Mouse (Mus musculus): Measurements from ENCODE around the gene Mapkap1. TPM values are rescaled to one million over a fixed set of nuclear protein-coding genes. Genes with fewer than 3 reads are reported as not detected.

Gene Mapkap1
- total RNA-seq, 2 experiments from 2014 or later: 59.6 to 62.0 TPM

DNA sequence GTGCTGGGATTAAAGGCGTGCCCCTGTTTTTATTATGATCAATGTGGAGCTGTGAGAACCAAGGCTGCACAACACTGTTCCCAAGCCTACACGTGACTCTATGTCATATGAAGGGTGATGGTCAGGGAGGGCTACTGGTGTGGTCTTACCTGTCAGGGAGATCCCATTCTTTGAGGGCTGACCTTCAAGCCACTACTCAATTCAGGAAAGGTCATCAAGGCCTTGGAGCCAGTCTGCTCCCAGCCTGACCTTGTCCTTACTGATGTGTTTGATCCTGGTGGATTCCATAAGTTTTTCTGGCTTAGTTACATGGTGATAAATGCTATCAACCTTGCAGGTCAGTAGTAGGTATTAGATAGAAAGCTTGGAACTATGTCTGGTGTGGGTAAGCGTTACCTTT lies 114.8 kb downstream of the Mapkap1 start:
- no peak for DNase-seq
- intact Hi-C loops (cut with DNase I): loop anchor here (10.0 kb wide), 1 partner anchor 547 kb away; no protein-coding TSS in a partner anchor

DNA sequence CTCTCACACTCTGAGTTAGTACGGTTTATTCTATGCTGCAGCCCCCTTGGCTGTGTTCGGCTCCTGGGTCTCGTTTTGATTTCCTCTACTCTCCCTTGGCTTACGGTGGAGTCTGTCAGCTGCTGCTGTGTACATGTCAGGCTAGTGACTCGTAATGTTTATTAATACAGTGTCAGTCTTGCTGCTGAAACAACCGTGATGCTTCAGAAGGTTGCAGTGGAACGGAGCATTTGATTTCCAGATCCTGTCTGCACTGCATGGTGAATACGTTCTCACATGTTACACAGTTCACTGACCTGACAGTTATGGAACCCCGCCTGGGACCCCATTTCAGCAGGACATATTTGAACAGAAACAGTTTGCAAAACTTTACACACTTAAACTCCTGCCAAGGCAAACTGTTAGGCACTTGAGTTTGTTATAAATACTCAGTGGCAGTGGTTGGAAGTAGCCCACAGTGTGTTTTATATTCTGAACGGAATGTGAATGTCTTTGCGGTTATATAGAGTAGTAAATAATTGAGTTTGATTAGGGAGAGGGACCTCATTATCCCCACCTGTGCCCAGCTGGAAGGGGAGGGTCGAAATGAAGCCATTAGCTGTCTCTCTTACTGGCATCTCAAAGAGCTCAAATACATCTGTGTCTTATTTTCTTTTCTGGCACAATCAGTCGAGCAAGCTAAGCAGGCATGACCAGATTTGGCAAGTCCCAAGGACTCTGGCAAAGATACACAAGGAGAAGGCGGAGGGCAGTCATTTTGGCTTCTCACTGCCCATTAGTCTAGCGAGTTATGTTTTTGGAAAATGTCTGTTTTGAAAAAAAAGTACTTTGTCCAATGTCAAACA lies 120.2 kb downstream of the Mapkap1 start:
- DNase-seq: peak in 1 of 2 experiments; percentile 16
- intact Hi-C loops (cut with DNase I): loop anchor here (10.0 kb wide), 1 partner anchor 552 kb away; no protein-coding TSS in a partner anchor

DNA sequence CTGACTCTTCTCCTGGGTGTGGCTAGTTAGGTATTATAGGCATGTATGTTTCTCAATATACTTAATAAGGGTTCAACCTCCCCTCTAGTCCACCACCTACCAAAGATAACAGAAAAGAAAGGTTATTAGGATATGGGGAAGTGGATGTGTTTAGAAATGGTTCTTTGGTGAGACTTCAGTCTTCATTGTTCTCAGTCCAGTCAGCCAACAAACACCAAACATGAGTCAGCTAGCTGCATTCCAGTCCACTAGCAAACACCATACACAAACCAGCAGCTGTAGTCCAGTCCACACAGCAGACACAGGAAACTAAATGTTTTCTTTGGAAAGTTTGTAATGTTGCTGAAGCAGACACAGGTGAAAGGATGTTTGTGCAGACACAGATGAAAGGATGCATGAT lies 121.9 kb downstream of the Mapkap1 start:
- intact Hi-C loops (cut with DNase I): loop anchor here (10.0 kb wide), 1 partner anchor 554 kb away; no protein-coding TSS in a partner anchor

DNA sequence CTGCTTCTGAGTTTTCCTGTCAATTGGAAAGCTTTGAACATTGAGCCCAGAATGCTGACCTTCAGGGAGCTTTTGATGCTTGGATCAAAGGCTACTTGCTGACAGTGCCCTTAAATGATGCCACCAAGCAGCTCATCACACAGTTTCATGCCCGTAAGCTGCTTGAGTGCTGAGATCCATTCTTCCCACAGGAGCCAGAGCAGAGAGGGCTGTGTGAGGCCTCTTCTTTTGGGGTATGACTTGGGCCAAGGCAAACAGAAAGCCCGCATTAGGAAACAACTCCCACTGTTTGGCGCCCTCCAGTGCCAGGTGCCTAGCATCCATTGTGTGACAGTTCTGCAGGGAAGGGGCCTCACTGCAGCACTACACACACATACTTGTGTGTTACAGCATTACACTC lies 123.5 kb downstream of the Mapkap1 start:
- DNase-seq: no peak
- intact Hi-C loops (cut with DNase I): no loop called here

More for the DNA sequence above, 121.9 kb downstream of the Mapkap1 start:
- no peak for DNase-seq

DNA sequence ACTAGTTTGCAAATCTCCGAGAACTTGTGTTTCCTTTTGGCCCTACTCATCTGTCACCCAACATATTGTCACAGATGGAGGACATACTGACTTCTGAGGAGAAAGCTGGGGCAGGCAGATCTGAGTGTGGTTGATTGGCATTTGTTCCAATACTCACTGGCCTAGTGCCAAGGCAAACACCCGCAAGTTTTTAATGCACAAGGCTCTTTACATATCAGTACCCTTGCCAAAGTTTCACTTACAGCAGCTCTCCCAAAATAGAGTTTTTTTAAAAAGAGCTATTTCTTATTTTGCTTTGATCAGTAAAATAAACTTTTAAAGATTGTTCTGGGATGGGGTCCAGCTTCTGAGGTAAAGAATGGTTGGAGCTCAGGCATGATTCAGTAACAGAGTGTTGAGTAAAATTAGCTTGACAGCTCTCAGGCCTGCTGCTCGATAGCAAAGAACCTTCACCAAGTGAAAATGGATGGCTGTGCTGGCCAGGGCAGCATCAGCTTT lies 125.3 kb downstream of the Mapkap1 start:
- DNase-seq: no peak
- intact Hi-C loops (cut with DNase I): no loop called here

DNA sequence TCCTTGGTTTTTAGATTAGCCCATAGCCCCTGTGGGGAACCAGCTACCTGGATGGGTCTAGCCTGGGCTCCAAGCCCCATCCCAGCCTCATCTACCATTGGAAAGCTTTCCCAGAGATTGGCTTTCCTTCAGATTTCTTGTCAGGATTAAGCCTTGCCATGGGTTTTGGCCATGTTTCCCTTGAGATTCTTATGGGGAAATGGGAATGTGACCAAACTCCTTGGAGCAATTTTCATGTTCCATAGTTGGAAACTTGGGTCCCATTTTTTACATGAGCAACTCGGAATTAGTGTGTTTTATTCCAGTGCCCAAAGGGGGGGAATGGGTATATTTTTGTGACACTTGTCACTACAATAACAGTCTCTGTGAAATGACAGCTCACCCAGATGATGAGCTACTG lies 125.8 kb downstream of the Mapkap1 start:
- no peak for DNase-seq
- intact Hi-C loops (cut with DNase I): no loop called here

DNA sequence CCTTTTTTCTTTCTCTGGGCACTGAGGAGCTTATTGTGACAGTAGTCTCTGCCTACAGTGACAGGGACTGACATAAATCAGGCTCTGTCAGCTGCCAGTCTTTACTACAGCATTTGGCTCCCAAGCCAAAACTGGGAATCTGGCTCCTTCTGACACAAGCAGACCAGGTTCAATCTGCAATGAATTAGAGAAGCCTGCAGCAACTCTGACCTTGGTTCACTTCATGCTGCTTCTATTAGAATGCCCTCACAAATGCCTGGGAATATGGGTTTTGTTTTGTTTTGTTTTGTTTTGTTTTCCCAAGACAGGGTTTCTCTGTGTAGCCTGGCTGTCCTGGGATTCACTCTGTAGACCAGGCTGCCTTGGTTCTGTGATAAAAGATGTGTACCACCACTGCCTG lies 126.7 kb downstream of the Mapkap1 start:
- intact Hi-C loops (cut with DNase I): no loop called here
- no peak for DNase-seq

DNA sequence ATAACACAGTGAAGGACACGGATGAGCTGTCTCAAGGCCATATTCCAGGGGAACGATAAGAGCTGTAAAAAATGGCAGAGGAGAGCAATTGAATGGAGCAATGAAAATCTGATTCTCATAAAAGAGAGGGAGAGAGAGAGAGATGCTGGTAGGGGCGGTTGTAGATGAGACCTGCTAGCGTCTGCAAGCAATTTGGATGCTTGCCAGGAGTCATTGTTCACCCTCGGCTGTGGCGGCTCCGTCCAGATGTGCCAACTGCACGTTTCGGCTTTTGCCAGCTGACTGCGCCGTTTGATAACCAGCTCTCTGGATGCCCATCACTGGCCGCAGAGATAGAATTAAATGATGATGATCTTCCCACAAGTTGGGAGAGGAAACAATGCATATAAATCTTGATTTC lies 128.4 kb downstream of the Mapkap1 start:
- intact Hi-C loops (cut with DNase I): no loop called here
- DNase-seq: no peak

DNA sequence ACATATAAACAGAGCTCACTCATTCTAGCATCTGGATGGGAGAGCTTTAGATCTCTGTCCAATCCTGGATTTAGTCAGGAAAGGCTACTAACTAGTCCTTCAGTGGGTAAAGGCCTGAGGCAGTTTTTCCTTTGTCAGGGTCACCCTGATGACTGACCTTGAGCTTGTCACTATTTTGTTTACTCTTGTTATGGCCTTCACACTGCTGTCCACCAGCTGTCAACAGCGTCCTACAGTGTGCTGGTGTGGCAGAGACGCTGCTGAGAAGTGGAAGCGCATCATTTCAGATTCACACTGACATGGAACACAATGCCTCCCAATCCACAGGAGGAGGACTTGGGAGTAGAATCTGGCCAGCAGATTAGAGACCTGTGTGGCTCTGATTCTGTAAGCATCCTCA lies 130.8 kb downstream of the Mapkap1 start:
- intact Hi-C loops (cut with DNase I): no loop called here
- DNase-seq: no peak

DNA sequence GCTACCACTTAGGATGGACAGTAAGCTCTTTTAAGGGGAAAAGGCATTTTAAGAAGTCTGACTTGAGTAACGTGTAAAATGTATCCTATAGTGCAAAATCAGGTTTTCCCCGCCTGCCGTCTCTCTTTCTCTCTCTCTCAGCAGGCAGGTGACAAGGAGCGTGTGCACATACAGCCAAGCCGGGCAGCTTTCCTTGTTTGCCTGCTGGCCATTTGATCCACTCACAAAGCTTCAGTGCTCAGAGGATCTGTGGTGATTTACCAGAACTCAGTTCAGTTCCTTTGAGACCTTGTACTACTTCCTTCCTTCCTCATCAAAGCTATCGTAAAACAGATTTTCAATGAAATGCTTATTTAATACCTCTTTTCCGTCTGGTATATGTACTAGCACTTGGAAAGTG lies 137.0 kb downstream of the Mapkap1 start:
- no peak for DNase-seq
- intact Hi-C loops (cut with DNase I): no loop called here

DNA sequence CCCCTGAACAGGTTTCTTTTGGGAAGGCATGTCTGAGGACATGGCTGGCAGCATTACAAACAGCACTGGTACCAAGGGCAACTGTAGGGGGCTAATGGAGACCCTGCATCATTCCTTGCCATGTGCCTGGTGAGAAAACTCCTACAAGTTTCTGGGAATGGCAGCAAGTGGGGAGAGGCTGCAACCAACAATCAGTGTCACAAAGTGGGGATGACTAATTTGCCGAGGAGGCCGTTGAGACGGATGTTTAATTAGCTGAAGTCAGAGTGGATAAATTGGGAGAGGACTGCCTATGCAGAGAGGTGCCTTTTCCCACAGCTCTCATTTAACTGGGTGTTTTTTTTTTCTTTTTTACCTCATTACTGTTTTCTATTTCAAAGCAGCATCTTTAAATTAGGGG lies 137.4 kb downstream of the Mapkap1 start:
- DNase-seq: no peak
- intact Hi-C loops (cut with DNase I): no loop called here

DNA sequence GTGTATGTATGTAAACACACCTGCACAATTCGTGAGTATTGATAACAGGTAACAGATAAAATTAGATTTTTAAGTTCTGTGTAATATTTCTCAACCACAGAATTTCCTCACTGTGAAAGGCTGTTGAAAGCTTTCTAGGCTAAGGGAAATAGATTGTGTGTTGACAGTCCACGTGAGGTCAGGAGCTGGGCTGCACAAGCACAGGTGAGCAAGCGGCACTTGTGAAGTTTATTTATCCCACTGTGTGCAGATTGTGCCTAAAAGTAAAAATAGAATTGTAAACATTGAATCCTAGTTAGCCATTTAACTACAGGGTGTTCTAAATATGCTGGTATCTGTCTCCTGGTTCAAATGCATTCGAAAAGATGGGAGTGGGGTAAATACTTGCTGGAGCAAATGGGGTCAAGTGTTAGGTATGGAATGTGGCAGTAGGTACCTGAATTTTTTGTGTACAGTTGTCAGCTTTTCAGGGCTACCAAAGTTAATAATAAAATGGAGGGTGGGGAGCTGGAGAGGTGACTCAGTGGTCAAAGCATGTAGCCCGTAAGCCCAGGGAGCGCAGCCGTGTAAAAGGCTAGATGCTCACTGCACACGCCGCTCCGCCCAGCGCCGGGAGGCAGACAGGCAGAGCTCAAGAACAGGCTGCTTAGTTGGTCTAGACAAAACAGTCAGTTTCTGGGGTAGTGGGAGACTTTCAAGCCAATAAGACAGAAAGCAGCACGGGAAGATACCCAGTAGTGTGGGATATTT lies 138.2 kb downstream of the Mapkap1 start:
- no peak for DNase-seq
- intact Hi-C loops (cut with DNase I): no loop called here

DNA sequence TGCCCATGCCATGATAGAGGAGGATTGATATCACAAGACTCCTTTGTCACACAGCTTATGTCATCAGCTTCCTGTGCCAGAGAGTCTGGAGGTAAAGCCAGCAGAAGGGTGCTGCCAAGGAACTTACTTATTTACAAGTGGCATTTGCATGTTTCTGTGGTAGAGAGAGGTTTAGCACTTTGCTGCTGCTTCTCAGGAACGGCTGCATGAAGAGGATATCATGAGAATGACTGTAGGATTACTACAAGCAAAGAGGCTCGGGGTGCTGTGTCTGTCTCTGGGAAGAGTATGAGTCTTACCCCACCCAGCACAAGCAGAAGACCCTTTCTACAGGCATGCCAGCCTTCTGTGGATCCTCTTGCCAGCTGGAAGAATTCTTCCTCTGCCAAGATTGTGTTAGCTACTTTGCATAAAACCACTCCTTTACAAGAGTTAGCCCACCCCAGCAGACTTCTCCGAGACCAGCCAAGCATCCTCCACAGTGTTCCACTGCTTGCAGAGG lies 139.7 kb downstream of the Mapkap1 start:
- intact Hi-C loops (cut with DNase I): no loop called here
- DNase-seq: no peak

DNA sequence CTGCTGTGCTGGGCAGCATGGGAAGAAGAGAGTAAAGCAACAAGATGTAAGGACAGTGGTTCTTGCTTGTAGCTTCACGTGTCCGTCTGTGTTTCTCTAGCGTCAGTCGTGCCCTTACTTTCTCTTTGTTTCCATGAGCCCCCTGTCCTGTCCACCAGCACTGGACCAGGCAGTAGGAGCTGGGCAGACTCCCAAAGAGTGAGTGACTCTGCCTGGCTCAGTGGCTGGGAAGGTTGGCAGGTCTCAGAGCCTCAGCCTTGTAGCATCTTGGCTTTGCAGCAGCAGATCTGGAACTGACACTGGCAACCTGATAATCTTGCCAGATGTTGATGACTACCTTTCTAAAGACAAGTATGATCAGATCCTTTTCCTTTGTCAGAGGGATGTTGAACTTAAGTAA lies 140.9 kb downstream of the Mapkap1 start:
- DNase-seq: no peak
- intact Hi-C loops (cut with DNase I): no loop called here

DNA sequence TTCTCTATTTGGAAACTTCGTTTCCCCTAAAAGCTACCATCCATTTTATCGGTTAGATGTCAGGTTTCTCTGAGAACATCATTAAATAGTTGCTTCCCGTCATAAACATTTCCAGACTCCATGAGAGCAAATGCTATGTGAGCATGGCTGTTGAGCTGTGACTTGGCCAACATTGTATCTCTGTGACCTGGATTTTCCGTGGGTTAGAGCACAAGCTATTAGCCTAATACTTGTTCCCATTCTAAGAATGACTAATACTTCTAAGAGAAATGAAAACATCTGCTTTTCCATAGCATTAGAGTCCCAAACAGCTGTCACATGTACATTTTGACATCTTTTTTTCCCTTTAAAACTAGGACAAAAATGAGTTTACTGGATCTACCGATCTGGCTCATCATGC lies 142.4 kb downstream of the Mapkap1 start:
- intact Hi-C loops (cut with DNase I): no loop called here
- DNase-seq: no peak

DNA sequence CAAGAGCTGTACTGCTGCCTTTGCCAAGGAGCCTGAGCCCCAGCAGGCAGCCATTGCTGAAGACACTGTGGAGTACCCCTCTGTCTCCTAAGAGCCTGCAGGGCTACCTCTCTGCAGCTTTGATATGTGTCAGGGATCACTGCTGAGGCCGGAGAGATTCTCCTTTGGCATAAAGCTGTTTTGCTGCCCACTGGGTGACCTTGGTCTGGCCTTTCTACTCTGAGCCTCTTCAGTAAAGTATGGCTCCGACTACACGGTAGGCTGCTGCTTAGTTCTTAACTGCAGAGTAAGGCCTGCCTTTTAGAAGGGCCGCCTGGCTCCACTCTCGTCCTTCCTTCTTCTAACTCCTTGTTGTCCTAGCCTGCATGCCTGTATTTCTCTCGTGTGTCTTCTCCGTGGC lies 142.9 kb downstream of the Mapkap1 start:
- intact Hi-C loops (cut with DNase I): no loop called here
- DNase-seq: no peak

DNA sequence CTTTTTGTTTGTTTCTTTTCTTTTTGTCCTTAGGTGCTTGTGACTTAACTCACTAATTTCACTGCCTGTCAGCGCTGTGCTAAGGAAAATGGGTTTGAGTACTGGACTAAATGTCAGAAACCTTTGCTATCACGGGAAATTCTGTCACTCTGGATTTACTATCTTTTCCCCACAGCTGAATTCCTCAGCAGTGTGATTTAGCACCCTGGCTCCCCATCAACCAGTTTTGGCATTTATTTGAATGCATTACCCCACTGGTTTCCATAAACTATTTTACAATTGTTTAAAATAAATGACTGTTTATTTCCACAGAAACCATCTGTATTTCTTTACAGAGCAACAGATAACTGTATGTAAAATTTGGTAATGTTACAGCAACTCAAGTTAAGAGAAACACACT lies 146.2 kb downstream of the Mapkap1 start:
- intact Hi-C loops (cut with DNase I): no loop called here
- DNase-seq: no peak

DNA sequence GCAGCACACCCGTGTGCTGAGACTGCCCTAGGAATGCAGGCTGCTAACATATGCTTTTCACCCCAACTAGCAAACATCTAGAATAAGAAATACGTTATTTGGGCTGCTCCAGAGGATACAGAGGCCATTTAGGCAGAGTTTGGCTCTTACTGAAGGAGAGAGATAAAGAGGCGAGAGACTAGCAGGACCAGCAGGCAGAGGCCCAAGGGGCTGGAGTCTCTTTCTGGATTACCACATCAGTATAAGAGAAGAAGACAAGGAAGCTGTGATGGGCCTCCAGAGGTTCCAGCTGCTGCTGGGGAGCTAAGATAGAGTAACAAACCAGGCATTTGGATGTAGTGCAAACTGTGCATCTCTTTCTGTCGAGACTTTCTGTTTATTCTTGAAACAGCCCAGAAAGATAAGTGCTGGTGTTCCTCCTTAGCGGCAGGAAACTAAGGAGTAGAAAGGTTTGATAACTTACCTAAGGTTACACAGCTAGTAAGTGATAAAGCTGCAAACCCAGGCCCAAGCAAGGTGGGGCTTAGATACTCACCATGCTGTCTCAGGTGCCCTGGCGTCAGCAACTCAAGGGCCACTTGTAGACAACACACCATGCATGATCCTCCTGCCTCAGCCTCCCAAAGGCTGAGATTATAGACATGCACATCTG lies 147.1 kb downstream of the Mapkap1 start:
- DNase-seq: no peak
- intact Hi-C loops (cut with DNase I): no loop called here

DNA sequence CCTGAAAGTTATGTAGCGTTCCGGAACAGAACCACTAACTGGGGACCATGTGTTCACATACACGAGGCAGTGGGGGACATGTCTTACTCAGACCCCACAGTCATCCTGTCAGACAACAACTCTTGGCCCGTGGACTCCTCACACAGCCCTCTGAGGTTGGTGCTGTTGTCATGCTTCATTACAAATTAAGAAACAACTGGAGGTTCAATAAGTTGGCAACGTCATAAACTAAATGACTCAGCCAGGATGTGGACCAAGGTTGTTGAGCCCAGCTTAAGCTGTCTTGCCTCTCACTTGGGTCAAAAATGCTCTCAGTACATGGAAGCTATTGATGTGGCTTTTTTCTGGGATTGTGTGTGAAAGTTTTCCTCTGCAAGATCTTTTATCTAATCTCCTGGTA lies 153.6 kb downstream of the Mapkap1 start:
- no peak for DNase-seq
- intact Hi-C loops (cut with DNase I): no loop called here

DNA sequence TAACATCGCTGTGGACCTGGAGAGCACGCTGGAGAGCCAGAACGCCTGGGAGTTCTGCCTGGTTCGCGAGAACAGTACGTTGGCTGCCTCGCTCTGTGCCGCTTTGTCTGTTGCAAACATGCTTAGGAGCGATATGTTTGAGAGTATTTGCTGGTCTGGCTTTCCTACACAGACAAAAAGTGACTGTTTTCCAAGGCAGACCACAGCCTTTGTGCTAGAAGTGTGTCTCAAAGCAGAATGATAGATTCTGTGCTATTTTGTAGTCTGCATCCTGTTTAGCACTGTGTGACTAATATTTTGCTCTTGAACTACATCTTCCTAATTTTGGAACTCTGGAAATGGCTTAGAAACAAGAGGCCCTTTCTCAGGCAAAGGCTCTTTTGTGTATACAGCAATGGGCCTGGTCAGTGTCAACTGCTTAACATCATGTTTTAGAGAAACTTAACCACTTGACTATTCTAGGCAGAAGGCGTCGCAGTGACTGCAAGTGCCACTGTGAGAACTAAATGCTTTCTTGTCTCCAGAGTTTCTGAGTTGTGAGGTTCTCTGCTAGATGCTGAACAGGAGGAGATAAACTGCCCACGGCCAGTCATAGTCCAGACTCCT lies 156.6 kb downstream of the Mapkap1 start:
- no peak for DNase-seq
- intact Hi-C loops (cut with DNase I): no loop called here

DNA sequence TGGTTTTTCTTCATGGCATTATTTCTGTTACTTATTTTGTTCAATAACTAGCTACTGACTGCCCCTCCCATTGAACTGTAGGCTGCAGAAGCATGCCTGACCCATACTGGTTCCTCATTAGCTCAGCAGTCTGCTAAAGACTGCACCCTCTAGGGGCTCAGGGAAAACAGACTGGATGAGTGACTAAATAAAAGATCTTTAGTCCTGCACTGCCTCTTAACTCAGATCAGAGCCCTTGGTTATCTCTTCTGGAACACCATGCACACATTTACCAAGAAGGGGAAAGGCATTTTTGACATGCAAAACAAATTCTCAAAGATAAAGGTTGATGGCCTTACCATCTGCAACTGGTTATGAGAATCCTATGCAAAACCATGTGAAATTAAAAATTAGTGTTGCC lies 157.3 kb downstream of the Mapkap1 start:
- intact Hi-C loops (cut with DNase I): no loop called here
- DNase-seq: no peak

Data from gastrocnemius, postnatal 36 days (tissue).